Mouse (Mus musculus) G1E (cell line): ENCODE measurements at regions not wholly inside any gene's neighbourhood (a gene's known extent, or its start where the extent isn't known, plus 50 kb on each side); places are given as distances from the start of the nearest gene placed in this dataset.

Source experiments
- ATAC-seq: 2 replicates; pipeline ENCODE4 v1.8.0; 2016; ENCODE audit warnings: mild to moderate bottlenecking; ENCODE audit not compliant: insufficient number of reproducible peaks, poor library complexity, low FRiP score, severe bottlenecking; ENCODE audit errors: extremely low read depth
- DNase-seq: peaks from one replicate; pipeline ENCODE4 v3.0.0; 2012; ENCODE audit warnings: low spot score
- H3K27me3 ChIP-seq: 2 replicates; pipeline ENCODE4 v1.6.1; 2012; ENCODE audit warnings: mild to moderate bottlenecking, low read length, inconsistent platforms; ENCODE audit not compliant: insufficient read depth
- H3K36me3 ChIP-seq: replicated peaks from 2 replicates; pipeline ENCODE3; 2012; ENCODE audit warnings: mild to moderate bottlenecking, inconsistent platforms
- H3K4me1 ChIP-seq: 2 replicates; pipeline ENCODE4 v1.6.1; 2012; ENCODE audit warnings: low read depth, low read length, inconsistent platforms, mixed read lengths; ENCODE audit not compliant: insufficient read depth
- H3K4me3 ChIP-seq: 2 replicates; pipeline ENCODE4 v1.5.1; 2012; ENCODE audit warnings: low read depth, mild to moderate bottlenecking, inconsistent platforms, low read length, moderate library complexity, mixed read lengths
- H3K9me3 ChIP-seq: replicated peaks from 2 replicates; pipeline ENCODE4 v1.6.1; 2012; ENCODE audit warnings: inconsistent platforms
- CTCF ChIP-seq: IDR thresholded peaks from 2 replicates; pipeline ENCODE4 v1.5.1; 2012; ENCODE audit warnings: low read depth, low read length, inconsistent platforms, mixed read lengths
- GATA1 ChIP-seq: IDR thresholded peaks from 2 replicates; pipeline ENCODE4 v1.6.1; 2012; ENCODE audit warnings: borderline replicate concordance, low read length, inconsistent platforms, mixed read lengths
- GATA2 ChIP-seq: IDR thresholded peaks from 2 replicates; pipeline ENCODE4 v1.6.1; 2012; ENCODE audit warnings: low read depth, low read length, inconsistent platforms, borderline replicate concordance
- POLR2AphosphoS5 ChIP-seq: IDR thresholded peaks from 2 replicates; pipeline ENCODE4 v1.6.1; 2012; ENCODE audit warnings: low read depth, low read length, inconsistent platforms; ENCODE audit not compliant: insufficient replicate concordance
- TAL1 ChIP-seq: conservative IDR thresholded peaks from 2 replicates; pipeline ENCODE4 v1.6.1; 2012; ENCODE audit warnings: low read depth, low read length, inconsistent platforms, mixed read lengths

- no peaks in the 10 kb centered on the region for H3K36me3 ChIP-seq
- no peaks in the 10 kb centered on the region for H3K4me1 ChIP-seq
- peaks cover 73% of the 10 kb centered on the region for H3K9me3 ChIP-seq
- ATAC-seq (no peak), DNase-seq (no peak)
- TF ChIP-seq GATA1 (no peak), TAL1 (no peak), CTCF (no peak), POLR2AphosphoS5 (no peak), GATA2 (no peak)
- no peak overlapping the region for H3K4me3 ChIP-seq
- no peaks in the 10 kb centered on the region; the same call in 1 of the 2 replicates for H3K27me3 ChIP-seq
Measured at GRCm38 (mm10) chr15:97174989-97175388, 71.9 kb upstream of the Pced1b start.

- H3K9me3 ChIP-seq, result peaks cover 75% of the 10 kb centered on the region
- no peaks in the 10 kb centered on the region; the same call in 1 of the 2 replicates for H3K27me3 ChIP-seq
- TF ChIP-seq POLR2AphosphoS5 (no peak), GATA2 (no peak), CTCF (no peak), TAL1 (no peak), GATA1 (no peak)
- H3K36me3 ChIP-seq, result no peaks in the 10 kb centered on the region
- no peaks in the 10 kb centered on the region for H3K4me1 ChIP-seq
- H3K4me3 ChIP-seq, result peak overlapping the region; percentile 34; the same call in 1 of the 2 replicates
- ATAC-seq (no peak), DNase-seq (no peak)
Measured at GRCm38 (mm10) chr15:97173233-97173632, 73.7 kb upstream of the Pced1b start.

- Histone ChIP-seq H3K36me3 (no peaks in the 10 kb centered on the region), H3K27me3 (no peaks in the 10 kb centered on the region; the same call in 1 of the 2 replicates), H3K4me1 (no peaks in the 10 kb centered on the region), H3K4me3 (no peak overlapping the region), H3K9me3 (peaks cover 74% of the 10 kb centered on the region)
- DNase-seq (no peak), ATAC-seq (no peak)
- TF ChIP-seq GATA2 (no peak), TAL1 (no peak), GATA1 (no peak), POLR2AphosphoS5 (no peak), CTCF (no peak)
Measured at GRCm38 (mm10) chr15:97170074-97170473, 76.8 kb upstream of the Pced1b start.

- no peaks in the 10 kb centered on the region; the same call in 1 of the 2 replicates for H3K27me3 ChIP-seq
- no peak overlapping the region for H3K4me3 ChIP-seq
- ATAC-seq (no peak), DNase-seq (no peak)
- no peak for TF ChIP-seq CTCF
- TF ChIP-seq POLR2AphosphoS5, result no peak
- TF ChIP-seq GATA1, result no peak
- no peak for TF ChIP-seq GATA2
- TF ChIP-seq TAL1, result no peak
- no peaks in the 10 kb centered on the region for H3K4me1 ChIP-seq
- peaks cover 71% of the 10 kb centered on the region for H3K9me3 ChIP-seq
- no peaks in the 10 kb centered on the region for H3K36me3 ChIP-seq
Measured at GRCm38 (mm10) chr15:97169381-97169780, 77.5 kb upstream of the Pced1b start.

GRCm38 (mm10) chr15:97167116-97167515 lies 79.8 kb upstream of the Pced1b start:
- no peaks in the 10 kb centered on the region for H3K4me1 ChIP-seq
- TF ChIP-seq POLR2AphosphoS5 (no peak), GATA2 (no peak), GATA1 (no peak), TAL1 (no peak), CTCF (no peak)
- peaks cover 68% of the 10 kb centered on the region for H3K9me3 ChIP-seq
- ATAC-seq (no peak), DNase-seq (no peak)
- H3K4me3 ChIP-seq, result no peak overlapping the region
- no peaks in the 10 kb centered on the region for H3K36me3 ChIP-seq
- no peaks in the 10 kb centered on the region for H3K27me3 ChIP-seq

- no peak for DNase-seq
- peaks cover 71% of the 10 kb centered on the region for H3K9me3 ChIP-seq
- H3K4me3 ChIP-seq, result no peak overlapping the region
- H3K4me1 ChIP-seq, result no peaks in the 10 kb centered on the region
- TF ChIP-seq POLR2AphosphoS5, result no peak
- TF ChIP-seq GATA2, result no peak
- TF ChIP-seq GATA1, result no peak
- no peak for TF ChIP-seq TAL1
- TF ChIP-seq CTCF, result no peak
- H3K27me3 ChIP-seq, result no peaks in the 10 kb centered on the region
- no peaks in the 10 kb centered on the region for H3K36me3 ChIP-seq
- no peak for ATAC-seq
Measured at GRCm38 (mm10) chr15:97164616-97165015, 82.3 kb upstream of the Pced1b start.

- H3K9me3 ChIP-seq, result peaks cover 73% of the 10 kb centered on the region
- no peaks in the 10 kb centered on the region for H3K27me3 ChIP-seq
- H3K4me1 ChIP-seq, result no peaks in the 10 kb centered on the region
- no peaks in the 10 kb centered on the region for H3K36me3 ChIP-seq
- TF ChIP-seq GATA2 (no peak), POLR2AphosphoS5 (no peak), GATA1 (no peak), CTCF (no peak)
- no peak overlapping the region for H3K4me3 ChIP-seq
- no peak for ATAC-seq
- no peak for DNase-seq
Measured at GRCm38 (mm10) chr15:97163971-97164370, 82.9 kb upstream of the Pced1b start.
